Mouse (Mus musculus) forebrain, embryonic 12.5 days (tissue): ENCODE measurements around the gene D16Ertd472e. TPM values are rescaled to one million over a fixed set of nuclear protein-coding genes. Genes with fewer than 3 reads are reported as not detected.

ENCODE experiments used
- ATAC-seq: fragments of 200-750 bp; cut with Nextera tagmentation; 2 replicates; pipeline ENCODE4 v1.8.0; 2017; ENCODE audit warnings: moderate TSS enrichment; ENCODE audit not compliant: low FRiP score
- H3K27ac ChIP-seq: fragments of 300-500 bp; sonication (generic); 2 replicates; pipeline ENCODE4 v1.5.1; 2016; ENCODE audit warnings: mild to moderate bottlenecking
- H3K27me3 ChIP-seq: fragments of 300-500 bp; sonication (generic); 2 replicates; pipeline ENCODE4 v1.6.1; 2016; ENCODE audit warnings: mild to moderate bottlenecking
- H3K36me3 ChIP-seq: fragments of 300-500 bp; sonication (generic); replicated peaks from 2 replicates; pipeline ENCODE4 v1.6.1; 2016; ENCODE audit warnings: mild to moderate bottlenecking
- H3K4me1 ChIP-seq: fragments of 300-500 bp; sonication (generic); 2 replicates; pipeline ENCODE4 v1.6.1; 2016
- H3K4me2 ChIP-seq: fragments of 300-500 bp; sonication (generic); 2 replicates; pipeline ENCODE4 v1.6.1; 2016; ENCODE audit warnings: mild to moderate bottlenecking, moderate library complexity
- H3K4me3 ChIP-seq: fragments of 300-500 bp; sonication (generic); replicated peaks from 2 replicates; pipeline ENCODE4 v1.5.1; 2016; ENCODE audit warnings: mild to moderate bottlenecking
- H3K9ac ChIP-seq: fragments of 300-500 bp; sonication (generic); 2 replicates; pipeline ENCODE4 v1.6.1; 2016; ENCODE audit warnings: mild to moderate bottlenecking
- H3K9me3 ChIP-seq: fragments of 300-500 bp; sonication (generic); 2 replicates; pipeline ENCODE4 v1.6.1; 2016
- WGBS: fragments of 180-500 bp; shearing (Covaris S2); methylation state at CpG from one replicate; pipeline ENCODE4 v1.1.7; 2016; 5-methylcytosine and 5-hydroxymethylcytosine counted together
- polyA plus RNA-seq: library from polyadenylated mRNA; unstranded; fragments of >200 nt; fragmentation: Nextera tagmentation; extraction: Ambion mirVana; gene quantifications from 2 replicates; pipeline ENCODE4 v1.2.1, GENCODE M21; 2016

Gene D16Ertd472e
- polyA plus RNA-seq, 1 experiment from 2014 or later = 17.7 TPM

- H3K4me2 ChIP-seq = no peak overlapping the region
- H3K9ac ChIP-seq = no peak overlapping the region
- no peak overlapping the region for H3K4me3 ChIP-seq
- no peaks in the 10 kb centered on the region for H3K9me3 ChIP-seq
- H3K27me3 ChIP-seq = no peaks in the 10 kb centered on the region
- ATAC-seq = no peak
- H3K27ac ChIP-seq = no peak overlapping the region
- 89% methylated on average over 11 of the region's 11 CpGs for WGBS
- no peaks in the 10 kb centered on the region for H3K4me1 ChIP-seq
- H3K36me3 ChIP-seq = no peaks in the 10 kb centered on the region
Measured at GRCm38 (mm10) chr16:78585664-78586397, 9.3 kb upstream of the D16Ertd472e start.

GRCm38 (mm10) chr16:78585163-78585562 lies 8.7 kb upstream of the D16Ertd472e start:
- ATAC-seq = no peak
- Histone ChIP-seq H3K4me1 (no peaks in the 10 kb centered on the region), H3K27me3 (no peaks in the 10 kb centered on the region), H3K36me3 (no peaks in the 10 kb centered on the region), H3K9me3 (no peaks in the 10 kb centered on the region), H3K27ac (no peak overlapping the region), H3K9ac (no peak overlapping the region), H3K4me2 (no peak overlapping the region), H3K4me3 (no peak overlapping the region)
- WGBS = 88% methylated on average over 4 of the region's 4 CpGs

- Histone ChIP-seq H3K36me3 (no peaks in the 10 kb centered on the region), H3K4me3 (no peak overlapping the region), H3K4me2 (no peak overlapping the region), H3K4me1 (no peaks in the 10 kb centered on the region), H3K9ac (no peak overlapping the region), H3K27me3 (no peaks in the 10 kb centered on the region), H3K9me3 (no peaks in the 10 kb centered on the region), H3K27ac (no peak overlapping the region)
- no peak for ATAC-seq
- 94% methylated on average over 4 of the region's 4 CpGs for WGBS
Measured at GRCm38 (mm10) chr16:78583968-78584367, 7.5 kb upstream of the D16Ertd472e start.

- H3K36me3 ChIP-seq = no peaks in the 10 kb centered on the region
- no peaks in the 10 kb centered on the region for H3K27me3 ChIP-seq
- no peak overlapping the region for H3K27ac ChIP-seq
- H3K4me1 ChIP-seq = peaks cover 5% of the 10 kb centered on the region; the same call in 1 of the 2 replicates
- no peak overlapping the region for H3K4me2 ChIP-seq
- 89% methylated on average over 7 of the region's 7 CpGs for WGBS
- H3K9me3 ChIP-seq = no peaks in the 10 kb centered on the region
- no peak for ATAC-seq
- H3K9ac ChIP-seq = no peak overlapping the region
- no peak overlapping the region for H3K4me3 ChIP-seq
Measured at GRCm38 (mm10) chr16:78580387-78580786, 3.9 kb upstream of the D16Ertd472e start.

GRCm38 (mm10) chr16:78579386-78579785 lies 2.9 kb upstream of the D16Ertd472e start:
- Histone ChIP-seq H3K27me3 (no peaks in the 10 kb centered on the region), H3K4me1 (peaks cover 12% of the 10 kb centered on the region), H3K9ac (no peak overlapping the region), H3K36me3 (no peaks in the 10 kb centered on the region), H3K27ac (no peak overlapping the region), H3K4me3 (no peak overlapping the region), H3K9me3 (no peaks in the 10 kb centered on the region), H3K4me2 (no peak overlapping the region)
- no peak for ATAC-seq
- WGBS = 81% methylated on average over 4 of the region's 4 CpGs

- Histone ChIP-seq H3K4me2 (peak overlapping the region; percentile 64), H3K27ac (no peak overlapping the region), H3K4me1 (peaks cover 30% of the 10 kb centered on the region), H3K9me3 (no peaks in the 10 kb centered on the region), H3K4me3 (peak overlapping the region; percentile 76), H3K9ac (peak overlapping the region; percentile 69; the same call in 1 of the 2 replicates), H3K36me3 (peaks cover 4% of the 10 kb centered on the region; the same call in 1 of the 2 replicates), H3K27me3 (no peaks in the 10 kb centered on the region)
- WGBS = 23% methylated on average over 14 of the region's 14 CpGs
- ATAC-seq = peak; percentile 7; the same call in 1 of the 2 replicates
Measured at GRCm38 (mm10) chr16:78577085-78577671, 670 bp upstream of the D16Ertd472e start.

- Histone ChIP-seq H3K4me1 (peaks cover 30% of the 10 kb centered on the region), H3K9ac (peak overlapping the region; percentile 69), H3K9me3 (no peaks in the 10 kb centered on the region), H3K36me3 (peaks cover 6% of the 10 kb centered on the region; the same call in 1 of the 2 replicates), H3K27ac (peak overlapping the region; percentile 86), H3K4me2 (peak overlapping the region; percentile 64), H3K4me3 (peak overlapping the region; percentile 76), H3K27me3 (no peaks in the 10 kb centered on the region)
- under 1% methylated on average over 41 of the region's 41 CpGs for WGBS
- peak; percentile 75 for ATAC-seq
Measured at GRCm38 (mm10) chr16:78575852-78576477, 543 bp downstream of the D16Ertd472e start.

GRCm38 (mm10) chr16:78575190-78575851 lies 1.2 kb downstream of the D16Ertd472e start:
- WGBS = 37% methylated on average over 4 of the region's 4 CpGs
- Histone ChIP-seq H3K36me3 (peaks cover 6% of the 10 kb centered on the region; the same call in 1 of the 2 replicates), H3K27me3 (no peaks in the 10 kb centered on the region), H3K4me1 (peaks cover 30% of the 10 kb centered on the region), H3K9ac (peak overlapping the region; percentile 69), H3K4me2 (peak overlapping the region; percentile 64), H3K27ac (no peak overlapping the region), H3K9me3 (no peaks in the 10 kb centered on the region), H3K4me3 (peak overlapping the region; percentile 76)
- no peak for ATAC-seq

GRCm38 (mm10) chr16:78574241-78574640 lies 2.3 kb downstream of the D16Ertd472e start:
- no peak for ATAC-seq
- H3K4me3 ChIP-seq = peak overlapping the region; percentile 21
- H3K4me2 ChIP-seq = peak overlapping the region; percentile 64
- peaks cover 6% of the 10 kb centered on the region; the same call in 1 of the 2 replicates for H3K36me3 ChIP-seq
- no peaks in the 10 kb centered on the region for H3K9me3 ChIP-seq
- H3K27me3 ChIP-seq = no peaks in the 10 kb centered on the region
- 33% methylated on average over 6 of the region's 6 CpGs for WGBS
- H3K4me1 ChIP-seq = peaks cover 30% of the 10 kb centered on the region
- H3K27ac ChIP-seq = no peak overlapping the region
- no peak overlapping the region for H3K9ac ChIP-seq

GRCm38 (mm10) chr16:78573016-78573415 lies 3.5 kb downstream of the D16Ertd472e start:
- peak; percentile 27; the same call in 1 of the 2 replicates for ATAC-seq
- Histone ChIP-seq H3K27me3 (no peaks in the 10 kb centered on the region), H3K9me3 (no peaks in the 10 kb centered on the region), H3K4me2 (no peak overlapping the region), H3K27ac (no peak overlapping the region), H3K4me1 (peaks cover 30% of the 10 kb centered on the region), H3K9ac (no peak overlapping the region), H3K36me3 (peaks cover 6% of the 10 kb centered on the region; the same call in 1 of the 2 replicates), H3K4me3 (no peak overlapping the region)
- 27% methylated on average over 4 of the region's 4 CpGs for WGBS

- Histone ChIP-seq H3K27me3 (no peaks in the 10 kb centered on the region), H3K27ac (no peak overlapping the region), H3K9ac (no peak overlapping the region), H3K9me3 (no peaks in the 10 kb centered on the region), H3K4me2 (no peak overlapping the region), H3K4me1 (no peaks in the 10 kb centered on the region), H3K4me3 (no peak overlapping the region), H3K36me3 (peaks cover 27% of the 10 kb centered on the region)
- ATAC-seq = no peak
- WGBS = 94% methylated on average over 13 of the region's 13 CpGs
Measured at GRCm38 (mm10) chr16:78564110-78564821, 12.2 kb downstream of the D16Ertd472e start.
